29 mouse cellular contexts compared by ENCODE assay signal in genomic region chr5:20990062-20990809, GRCm38 (mm10). TPM values are rescaled to one million over a fixed set of nuclear protein-coding genes. Genes with fewer than 3 reads are reported as not detected.
DNase-seq lines count a peak whose midpoint lies in the region; ATAC-seq and TF ChIP-seq lines count a peak whose summit lies in the region.
"Had no signal": no experiment of that assay in that cellular context is flagged by ENCODE, and none has a peak within 500 bp of the region (broad histone marks: within the 10 kb centered on the region; RNA-seq: fewer than 3 reads in every experiment).

No protein-coding gene starts in this region.

- peak; percentile 52 for DNase-seq in heart, adult 11 months
- DNase-seq in heart, adult 9 months (ENCODE audit: low spot score in 2 of 2) = no peak
- DNase-seq in R1 (ENCODE audit: low read depth, low spot score) = peak; percentile 19
- DNase-seq in large intestine, adult 2 months (ENCODE audit: low read depth, low spot score) = peak; percentile 69
- no peak for DNase-seq in kidney, adult 2 months
- DNase-seq in thymus, postnatal 0 days (ENCODE audit: low spot score) = no peak
- DNase-seq: adrenal gland, adult 2 months; adrenal gland, postnatal 10 days; adrenal gland, postnatal 25 days; B cell, adult 2 months; cerebellum, adult 11 months; cerebellum, adult 18-20 months; cerebellum, adult 8-10 months; cerebellum, adult 9-11 months; cerebellum, postnatal 14 days; cerebellum, postnatal 36 days; embryo, embryonic 11 days had no signal

- H3K27me3 ChIP-seq in intestine, embryonic 16.5 days (replicated peaks; ENCODE audit: control insufficient read depth, insufficient read depth, low read length) = no peaks in the 10 kb centered on the region
- H3K27me3 ChIP-seq in kidney, adult 2 months (replicated peaks; ENCODE audit: control insufficient read depth, insufficient read depth, low read length) = no peaks in the 10 kb centered on the region
- H3K27me3 ChIP-seq: CH12.LX; embryonic facial prominence, embryonic 13.5 days; embryonic facial prominence, embryonic 15.5 days; forebrain, embryonic 12.5 days; forebrain, embryonic 15.5 days; Patski had no signal

- TF ChIP-seq POLR2A in kidney, adult 2 months (IDR thresholded peaks at IDR 0.05; ENCODE audit: low read depth, low read length) = no peak

- no peaks in the 10 kb centered on the region for H3K4me1 ChIP-seq in intestine, embryonic 16.5 days (ENCODE audit: control insufficient read depth, insufficient read depth, low read length)
- H3K4me1 ChIP-seq in kidney, adult 2 months (ENCODE audit: control insufficient read depth, insufficient read depth, low read length) = no peaks in the 10 kb centered on the region
- H3K4me1 ChIP-seq: embryonic facial prominence, embryonic 13.5 days; embryonic facial prominence, embryonic 15.5 days; forebrain, embryonic 10.5 days; forebrain, embryonic 12.5 days; forebrain, embryonic 15.5 days had no signal

- H3K36me3 ChIP-seq in intestine, embryonic 16.5 days (ENCODE audit: control insufficient read depth, insufficient read depth, low read length) = peaks cover 9% of the 10 kb centered on the region; the same call in 1 of the 2 replicates
- H3K36me3 ChIP-seq in kidney, adult 2 months (ENCODE audit: control insufficient read depth, insufficient read depth, low read length) = peaks cover 4% of the 10 kb centered on the region; the same call in 1 of the 2 replicates

- H3K9me3 ChIP-seq in intestine, embryonic 16.5 days (ENCODE audit: control insufficient read depth, low read length) = no peaks in the 10 kb centered on the region
- H3K9me3 ChIP-seq: embryonic facial prominence, embryonic 13.5 days; embryonic facial prominence, embryonic 15.5 days; forebrain, embryonic 10.5 days; forebrain, embryonic 12.5 days; forebrain, embryonic 15.5 days; G1E had no signal

- H3K4me3 ChIP-seq in intestine, embryonic 16.5 days (ENCODE audit: low read length) = no peak overlapping the region
- H3K4me3 ChIP-seq in kidney, adult 2 months (ENCODE audit: insufficient read depth, low read depth, low read length) = no peak overlapping the region
- H3K4me3 ChIP-seq: embryonic facial prominence, embryonic 13.5 days; embryonic facial prominence, embryonic 15.5 days; erythroblast, embryonic 14.5 days; forebrain, embryonic 10.5 days; forebrain, embryonic 12.5 days; forebrain, embryonic 15.5 days had no signal

- H3K27ac ChIP-seq in intestine, embryonic 16.5 days (ENCODE audit: low read length) = peak overlapping the region; percentile 2; the same call in 1 of the 2 replicates
- no peak overlapping the region for H3K27ac ChIP-seq in kidney, adult 2 months (ENCODE audit: insufficient read depth, low read depth, low read length)
- H3K27ac ChIP-seq: embryonic facial prominence, embryonic 13.5 days; embryonic facial prominence, embryonic 15.5 days; forebrain, embryonic 10.5 days; forebrain, embryonic 12.5 days; forebrain, embryonic 15.5 days had no signal

- H3K9ac ChIP-seq in intestine, embryonic 16.5 days (ENCODE audit: low read depth, low read length) = no peak overlapping the region
- H3K9ac ChIP-seq: embryonic facial prominence, embryonic 13.5 days; embryonic facial prominence, embryonic 15.5 days; forebrain, embryonic 12.5 days; forebrain, embryonic 15.5 days had no signal

- 73% methylated on average over 8 of the region's 8 CpGs for WGBS in intestine, embryonic 16.5 days
- 51% methylated on average over 8 of the region's 8 CpGs for WGBS in large intestine, adult 2 months
- WGBS in kidney, adult 2 months = 96% methylated on average over 8 of the region's 8 CpGs

- H3K4me2 ChIP-seq in intestine, embryonic 16.5 days (ENCODE audit: low read depth, low read length) = no peak overlapping the region
- H3K4me2 ChIP-seq: embryonic facial prominence, embryonic 13.5 days; embryonic facial prominence, embryonic 15.5 days; forebrain, embryonic 12.5 days; forebrain, embryonic 15.5 days had no signal

- ATAC-seq in intestine, embryonic 16.5 days = peak; percentile 90
- no peak for ATAC-seq in inflammation-experienced regulatory T-cells, adult 6 months
- ATAC-seq: CD4-positive, CD25-positive, alpha-beta regulatory T cell, adult 4 months; forebrain, embryonic 15.5 days; Patski had no signal

- TF ChIP-seq CTCF in kidney, adult 2 months (conservative IDR thresholded peaks at IDR 0.05; ENCODE audit: insufficient read depth, insufficient read length, low read depth, low read length) = no peak

RNA-seq across cellular contexts. Expression of gene Rsbn1l, which starts 34.0 kb away (rescaled TPM):
- 3.0 and 3.2 TPM in 2 replicates for polyA plus RNA-seq in intestine, embryonic 16.5 days (2015; fragmentation: Nextera tagmentation; extraction: Ambion mirVana)
- 3.0 and 4.0 TPM in 2 replicates for polyA plus RNA-seq in large intestine, adult 2 months (2012; rRNA removed)
- 3.2 and 3.9 TPM in 2 replicates for polyA plus RNA-seq in kidney, adult 2 months (2012; rRNA removed)
- polyA plus RNA-seq in thymus, postnatal 0 days (2015; fragmentation: Nextera tagmentation; extraction: Ambion mirVana) = 21.6 and 28.7 TPM in 2 replicates
- polyA plus RNA-seq in inflammation-experienced regulatory T-cells, adult 6 months (2017; shearing (Covaris generic)) = 10 to 100 TPM; 35.5 to 42.0 (median 37.5) TPM

Comparison
In these comparisons a context has a peak if more than half of its experiments do, and no peak if none do; other contexts are left out.
1. DNase-seq: peak in heart, adult 11 months (single experiment), R1 (single experiment) and large intestine, adult 2 months (single experiment); none in heart, adult 9 months (0 of 2), kidney, adult 2 months (single experiment) and thymus, postnatal 0 days (single experiment).